7 mouse cellular contexts compared by ENCODE assay signal in genomic region chr10:37314746-37315430, GRCm38 (mm10).
DNase-seq lines count a peak whose midpoint lies in the region; ATAC-seq lines count a peak whose summit lies in the region.

No protein-coding gene starts in this region.

- peak overlapping the region; percentile 54; the same call in 1 of the 2 replicates for H3K27ac ChIP-seq in hindbrain, embryonic 15.5 days (replicated peaks)
- no peak overlapping the region for H3K27ac ChIP-seq in midbrain, embryonic 13.5 days

- H3K36me3 ChIP-seq in hindbrain, embryonic 15.5 days, result no peaks in the 10 kb centered on the region
- H3K36me3 ChIP-seq in midbrain, embryonic 13.5 days, result no peaks in the 10 kb centered on the region

- no peaks in the 10 kb centered on the region for H3K9me3 ChIP-seq in hindbrain, embryonic 15.5 days
- H3K9me3 ChIP-seq in midbrain, embryonic 13.5 days, result no peaks in the 10 kb centered on the region

- 54% methylated on average over 5 of the region's 5 CpGs for WGBS in hindbrain, embryonic 15.5 days
- WGBS in midbrain, embryonic 13.5 days, result 78% methylated on average over 5 of the region's 5 CpGs

- no peaks in the 10 kb centered on the region for H3K27me3 ChIP-seq in hindbrain, embryonic 15.5 days
- H3K27me3 ChIP-seq in midbrain, embryonic 13.5 days, result no peaks in the 10 kb centered on the region; the same call in 1 of the 2 replicates

- no peak overlapping the region for H3K4me2 ChIP-seq in hindbrain, embryonic 15.5 days
- no peak overlapping the region for H3K4me2 ChIP-seq in midbrain, embryonic 13.5 days (replicated peaks)

- H3K4me1 ChIP-seq in hindbrain, embryonic 15.5 days (replicated peaks), result peaks cover 8% of the 10 kb centered on the region; the same call in 1 of the 2 replicates
- H3K4me1 ChIP-seq in midbrain, embryonic 13.5 days (replicated peaks), result 0 out of 2 replicates have a peak, but pooled peaks cover 4% of the 10 kb centered on the region

- H3K9ac ChIP-seq in hindbrain, embryonic 15.5 days, result no peak overlapping the region
- no peak overlapping the region for H3K9ac ChIP-seq in midbrain, embryonic 13.5 days (replicated peaks)

- no peak overlapping the region for H3K4me3 ChIP-seq in hindbrain, embryonic 15.5 days
- H3K4me3 ChIP-seq in midbrain, embryonic 13.5 days (replicated peaks), result no peak overlapping the region

- ATAC-seq in hindbrain, embryonic 15.5 days (ENCODE audit: low FRiP score, low read depth), result peak; percentile 93
- ATAC-seq in midbrain, embryonic 13.5 days, result peak; percentile 69; the same call in 1 of the 2 replicates

- DNase-seq in 3134 (ENCODE audit: extremely low read depth, insufficient read length, low spot score), result peak; percentile 25
- peak; percentile 3 for DNase-seq in 416B (ENCODE audit: low read depth)
- DNase-seq in cerebellum, postnatal 25 days, result peak; percentile 86 to 90
- no peak for DNase-seq in embryo, embryonic 10.5 days (ENCODE audit: low spot score)
- no peak for DNase-seq in embryo, embryonic 11 days

Comparison
In these comparisons a context has a peak if more than half of its experiments do, and no peak if none do; other contexts are left out.
1. DNase-seq: peak in 3134 (single experiment), 416B (single experiment) and cerebellum, postnatal 25 days (2 of 2); none in embryo, embryonic 10.5 days (single experiment) and embryo, embryonic 11 days (single experiment).